Mouse (Mus musculus) hindbrain, embryonic 11.5 days (tissue): ENCODE measurements around the gene Hsd11b1. TPM values are rescaled to one million over a fixed set of nuclear protein-coding genes. Genes with fewer than 3 reads are reported as not detected.

ENCODE experiments used
- ATAC-seq: fragments of 200-750 bp; cut with Nextera tagmentation; 2 replicates; pipeline ENCODE4 v1.8.0; 2017; ENCODE audit warnings: mild to moderate bottlenecking, moderate TSS enrichment, moderate library complexity; ENCODE audit not compliant: low FRiP score
- DNase-seq: peaks from one replicate; pipeline ENCODE4 v3.0.0-alpha.2; 2015; ENCODE audit warnings: low spot score
- H3K27ac ChIP-seq: fragments of 300-500 bp; sonication (generic); 2 replicates; pipeline ENCODE4 v1.5.1; 2014; ENCODE audit warnings: mild to moderate bottlenecking, low read depth, low read length
- H3K27me3 ChIP-seq: fragments of 300-500 bp; sonication (generic); 2 replicates; pipeline ENCODE4 v1.6.1; 2014; ENCODE audit warnings: mild to moderate bottlenecking, low read length, moderate library complexity, mixed read lengths; ENCODE audit not compliant: control insufficient read depth, insufficient read depth
- H3K36me3 ChIP-seq: fragments of 300-500 bp; sonication (generic); 2 replicates; pipeline ENCODE4 v1.6.1; 2014; ENCODE audit warnings: mild to moderate bottlenecking, low read length, moderate library complexity, mixed read lengths; ENCODE audit not compliant: control insufficient read depth, insufficient read depth
- H3K4me1 ChIP-seq: fragments of 300-500 bp; sonication (generic); replicated peaks from 2 replicates; pipeline ENCODE4 v1.6.1; 2014; ENCODE audit warnings: low read length, mixed read lengths; ENCODE audit not compliant: control insufficient read depth, insufficient read depth
- H3K4me2 ChIP-seq: fragments of 300-500 bp; sonication (generic); replicated peaks from 2 replicates; pipeline ENCODE4 v1.6.1; 2014; ENCODE audit warnings: mild to moderate bottlenecking, low read depth, low read length
- H3K4me3 ChIP-seq: fragments of 300-500 bp; sonication (generic); 2 replicates; pipeline ENCODE4 v1.5.1; 2014; ENCODE audit warnings: low read depth, low read length
- H3K9ac ChIP-seq: fragments of 300-500 bp; sonication (generic); 2 replicates; pipeline ENCODE4 v1.6.1; 2014; ENCODE audit warnings: low read depth, low read length
- H3K9me3 ChIP-seq: fragments of 300-500 bp; sonication (generic); 2 replicates; pipeline ENCODE4 v1.6.1; 2016; ENCODE audit warnings: low read length; ENCODE audit not compliant: control insufficient read depth
- WGBS: fragments of 180-500 bp; shearing (Covaris S2); extraction: QIAGEN DNeasy Blood & Tissue Kit; methylation state at CpG from one replicate; pipeline ENCODE4 v1.1.7; 2014; 5-methylcytosine and 5-hydroxymethylcytosine counted together
- polyA plus RNA-seq: library from polyadenylated mRNA; unstranded; fragments of >200 nt; fragmentation: Nextera tagmentation; extraction: Ambion mirVana; gene quantifications from 2 replicates; pipeline ENCODE4 v1.2.1, GENCODE M21; 2014

Hsd11b1 gene
- polyA plus RNA-seq, 1 experiment from 2014 or later = not detected

DNA sequence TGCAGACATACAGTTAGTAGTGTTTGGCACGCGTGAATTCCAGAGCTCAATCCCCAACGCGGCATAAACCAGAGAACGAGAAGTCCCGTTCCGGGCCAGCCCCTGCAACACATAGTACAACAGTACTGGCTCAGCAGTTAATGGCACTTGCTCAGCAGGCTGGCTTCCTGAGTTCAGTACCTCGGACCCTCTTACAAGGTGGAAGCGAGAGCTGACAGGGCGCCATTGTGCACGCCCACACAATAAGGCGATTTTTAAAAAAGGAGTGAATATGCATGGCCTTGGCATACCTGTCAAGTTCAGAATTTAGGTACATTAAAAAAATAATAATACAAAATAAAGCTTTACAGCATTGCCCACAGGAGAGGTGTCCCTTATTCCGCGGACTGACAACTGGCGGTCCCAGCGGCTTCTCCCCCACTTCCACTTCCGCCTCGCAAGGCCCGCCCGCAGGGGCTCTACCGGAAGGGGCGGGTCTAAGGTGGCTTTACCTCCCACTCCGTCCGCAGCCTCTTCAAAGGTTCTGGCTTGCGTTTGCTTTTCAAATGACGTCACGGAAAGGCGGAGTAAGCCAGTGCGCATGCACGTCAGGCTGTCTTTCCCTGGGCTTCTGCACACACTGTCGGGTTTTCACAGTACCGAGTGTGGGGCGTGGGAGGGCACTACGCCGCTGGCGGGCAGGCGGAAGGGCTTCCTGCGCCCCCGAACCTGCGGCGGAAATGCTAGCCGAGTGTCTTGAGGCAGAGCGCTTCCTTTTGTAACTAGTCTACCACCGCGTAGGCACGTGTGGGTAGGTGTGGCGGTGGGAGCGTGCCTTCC lies 90.7 kb downstream of the Hsd11b1 start:
- Histone ChIP-seq H3K9ac (peak overlapping the region; percentile 77), H3K4me1 (0 out of 2 replicates have a peak, but pooled peaks cover 2% of the 10 kb centered on the region), H3K36me3 (no peaks in the 10 kb centered on the region), H3K9me3 (no peaks in the 10 kb centered on the region), H3K4me2 (peak overlapping the region; percentile 75), H3K27ac (0 out of 2 replicates have a peak overlapping the region, but pooled peaks have one; percentile 17), H3K4me3 (peak overlapping the region; percentile 66), H3K27me3 (no peaks in the 10 kb centered on the region)
- WGBS = 1% methylated on average over 48 of the region's 48 CpGs
- peak; percentile 99 for DNase-seq
- ATAC-seq = peak; percentile 99

Other genes with a start within 250 kb of the Hsd11b1 start
- gene Syt14, start 228.3 kb downstream of the Hsd11b1 start, polyA plus RNA-seq = 7.4 and 8.7 TPM in 2 replicates
- gene Diexf, start 133.8 kb downstream of the Hsd11b1 start, polyA plus RNA-seq = 11.5 and 12.7 TPM in 2 replicates
- 3.1 and 4.4 TPM in 2 replicates for gene Irf6, start 111.0 kb downstream of the Hsd11b1 start, polyA plus RNA-seq
- 14.6 and 16.2 TPM in 2 replicates for gene A130010J15Rik, start 96.0 kb downstream of the Hsd11b1 start, polyA plus RNA-seq
- 1.9 and 2.3 TPM in 2 replicates for gene Traf3ip3, start 62.4 kb downstream of the Hsd11b1 start, polyA plus RNA-seq
- gene Lamb3, start 56.4 kb downstream of the Hsd11b1 start, polyA plus RNA-seq = 0.12 and 0.38 TPM in 2 replicates
- 6.3 and 7.5 TPM in 2 replicates for gene G0s2, start 9.1 kb upstream of the Hsd11b1 start, polyA plus RNA-seq
- gene Camk1g, start 106.2 kb upstream of the Hsd11b1 start, polyA plus RNA-seq = 12.2 and 13.7 TPM in 2 replicates